Mouse (Mus musculus) lung, adult 2 months (tissue): ENCODE measurements at regions not wholly inside any gene's neighbourhood (a gene's known extent, or its start where the extent isn't known, plus 50 kb on each side); places are given as distances from the start of the nearest gene placed in this dataset.

Experiments
- DNase-seq: peaks from one replicate; pipeline ENCODE4 v3.0.0; 2022
- H3K4me1 ChIP-seq: fragments of 200-500 bp; 2 replicates; pipeline ENCODE4 v1.6.1; 2011; ENCODE audit warnings: low read length; ENCODE audit not compliant: control insufficient read depth, insufficient read depth
- H3K4me3 ChIP-seq: fragments of 200-500 bp; replicated peaks from 2 replicates; pipeline ENCODE3; 2011; ENCODE audit warnings: low read depth, mild to moderate bottlenecking, control low read depth, low read length; ENCODE audit errors: extremely low read depth
- CTCF ChIP-seq: fragments of 200-500 bp; IDR thresholded peaks from 2 replicates; pipeline ENCODE4 v1.5.1; 2011; ENCODE audit warnings: mild to moderate bottlenecking, low read length, control low read depth; ENCODE audit not compliant: insufficient read depth
- POLR2A ChIP-seq: fragments of 200-500 bp; IDR thresholded peaks from 2 replicates; pipeline ENCODE4 v1.6.1; 2011; ENCODE audit warnings: low read depth, mild to moderate bottlenecking, control low read depth, low read length, borderline replicate concordance; ENCODE audit errors: extremely low read depth
- WGBS: fragments of 180-500 bp; shearing (Covaris S2); methylation state at CpG from one replicate; pipeline ENCODE4 v1.1.7; 2018; 5-methylcytosine and 5-hydroxymethylcytosine counted together

DNA sequence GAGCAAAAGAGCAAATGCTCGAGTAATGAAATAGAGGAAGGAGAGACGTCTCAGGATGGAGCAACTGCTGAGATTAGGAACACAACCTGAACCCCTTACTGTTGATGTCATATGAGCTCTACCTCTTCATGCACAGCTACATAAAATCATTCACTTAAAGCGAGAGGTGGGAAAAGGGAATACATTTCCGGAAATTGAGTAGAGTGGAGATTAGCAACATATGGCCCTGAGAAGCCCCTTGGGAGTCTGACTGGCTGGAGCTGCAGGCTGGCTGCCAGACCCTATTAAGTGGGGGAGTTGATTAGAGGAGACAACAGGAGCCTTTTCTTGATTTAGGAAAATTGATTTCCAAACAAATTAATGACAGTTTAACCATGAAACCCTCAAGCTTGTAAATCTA lies 373.0 kb upstream of the Syt1 start:
- WGBS = 68% methylated on average over 4 of the region's 4 CpGs
- Histone ChIP-seq H3K4me3 (no peak overlapping the region), H3K4me1 (no peaks in the 10 kb centered on the region)
- no peak for DNase-seq
- no peak for TF ChIP-seq POLR2A
- TF ChIP-seq CTCF = no peak

- Histone ChIP-seq H3K4me3 (no peak overlapping the region), H3K4me1 (no peaks in the 10 kb centered on the region)
- DNase-seq = no peak
- no peak for TF ChIP-seq CTCF
- no peak for TF ChIP-seq POLR2A
- WGBS = 69% methylated on average over 4 of the region's 4 CpGs
Measured at GRCm38 (mm10) chr10:109378846-109379245, 368.1 kb upstream of the Syt1 start.

GRCm38 (mm10) chr10:109360161-109360560 lies 349.4 kb upstream of the Syt1 start:
- no peaks in the 10 kb centered on the region for H3K4me1 ChIP-seq
- TF ChIP-seq POLR2A (no peak), CTCF (no peak)
- DNase-seq = no peak
- 64% methylated on average over 1 of the region's 1 CpGs for WGBS
- no peak overlapping the region for H3K4me3 ChIP-seq

DNA sequence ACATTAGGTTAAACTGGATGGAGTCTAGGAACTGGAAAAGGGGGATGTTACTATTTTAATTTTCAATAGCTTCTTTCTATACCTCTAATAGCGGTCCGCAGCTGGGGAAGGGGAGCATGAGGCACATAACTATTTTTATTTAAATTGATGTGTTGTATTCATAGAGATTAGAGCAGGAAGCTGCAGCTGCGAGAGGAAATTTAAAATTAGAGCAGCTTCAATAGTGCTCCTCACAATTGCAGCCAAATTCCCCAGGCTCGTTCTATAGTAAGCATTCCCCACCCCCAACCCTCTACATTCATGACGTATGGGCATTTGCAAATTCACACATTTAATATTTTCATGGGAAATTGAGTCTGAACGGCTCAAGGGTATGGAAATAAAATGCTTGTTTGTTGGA lies 348.0 kb upstream of the Syt1 start:
- WGBS = 45% methylated on average over 6 of the region's 6 CpGs
- no peak for DNase-seq

GRCm38 (mm10) chr10:109332846-109333386 lies 322.1 kb upstream of the Syt1 start:
- Histone ChIP-seq H3K4me1 (no peaks in the 10 kb centered on the region), H3K4me3 (no peak overlapping the region)
- WGBS = 70% methylated on average over 7 of the region's 7 CpGs
- TF ChIP-seq CTCF (no peak), POLR2A (no peak)
- no peak for DNase-seq

More for the DNA sequence above, 348.0 kb upstream of the Syt1 start:
- H3K4me3 ChIP-seq = no peak overlapping the region
- no peaks in the 10 kb centered on the region for H3K4me1 ChIP-seq
- TF ChIP-seq CTCF (no peak), POLR2A (no peak)

- TF ChIP-seq POLR2A (no peak), CTCF (no peak)
- no peak for DNase-seq
- WGBS = 77% methylated on average over 6 of the region's 6 CpGs
- Histone ChIP-seq H3K4me3 (no peak overlapping the region), H3K4me1 (no peaks in the 10 kb centered on the region)
Measured at GRCm38 (mm10) chr10:109309286-109309685, 298.5 kb upstream of the Syt1 start.

GRCm38 (mm10) chr10:109300199-109300598 lies 289.4 kb upstream of the Syt1 start:
- 71% methylated on average over 2 of the region's 2 CpGs for WGBS
- TF ChIP-seq CTCF = no peak
- no peak for TF ChIP-seq POLR2A
- no peak overlapping the region for H3K4me3 ChIP-seq
- no peaks in the 10 kb centered on the region for H3K4me1 ChIP-seq
- DNase-seq = no peak

- Histone ChIP-seq H3K4me3 (no peak overlapping the region), H3K4me1 (no peaks in the 10 kb centered on the region)
- no peak for TF ChIP-seq CTCF
- TF ChIP-seq POLR2A = no peak
- 29% methylated on average over 11 of the region's 11 CpGs for WGBS
- DNase-seq = no peak
Measured at GRCm38 (mm10) chr10:109299785-109300184, 289.0 kb upstream of the Syt1 start.

DNA sequence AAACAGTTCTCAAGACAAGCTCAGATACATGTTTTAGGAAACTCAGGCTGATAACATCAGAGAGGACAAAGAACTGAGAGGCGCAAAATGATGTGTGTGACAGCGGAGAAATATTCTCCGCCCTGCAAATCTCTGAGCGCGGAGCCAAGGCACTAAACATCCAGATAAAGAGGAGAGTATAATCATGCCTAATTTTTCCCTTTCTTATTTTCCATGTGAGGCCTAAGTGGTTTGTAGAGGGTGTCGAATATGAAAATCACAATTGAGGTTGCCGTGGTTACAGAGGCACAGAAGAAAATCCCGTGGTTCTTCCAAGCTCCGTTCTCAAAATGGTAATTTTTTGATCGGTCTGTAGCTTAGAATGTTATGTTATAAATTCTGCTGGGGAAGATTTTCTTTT lies 272.6 kb upstream of the Syt1 start:
- WGBS = 75% methylated on average over 10 of the region's 10 CpGs

GRCm38 (mm10) chr10:109249781-109250180 lies 239.0 kb upstream of the Syt1 start:
- no peak for DNase-seq
- Histone ChIP-seq H3K4me1 (no peaks in the 10 kb centered on the region), H3K4me3 (no peak overlapping the region)
- WGBS = 82% methylated on average over 3 of the region's 3 CpGs
- no peak for TF ChIP-seq CTCF
- no peak for TF ChIP-seq POLR2A

More for the DNA sequence above, 272.6 kb upstream of the Syt1 start:
- Histone ChIP-seq H3K4me3 (no peak overlapping the region), H3K4me1 (no peaks in the 10 kb centered on the region)
- no peak for TF ChIP-seq POLR2A
- DNase-seq = no peak

- no peak for DNase-seq
- Histone ChIP-seq H3K4me3 (no peak overlapping the region), H3K4me1 (no peaks in the 10 kb centered on the region)
- TF ChIP-seq POLR2A (no peak), CTCF (no peak)
- 60% methylated on average over 4 of the region's 4 CpGs for WGBS
Measured at GRCm38 (mm10) chr10:109246328-109246727, 235.5 kb upstream of the Syt1 start.
